Mouse (Mus musculus) CH12.LX (cell line): ENCODE results near the gene Styk1. TPM values are rescaled to one million over a fixed set of nuclear protein-coding genes. Genes with fewer than 3 reads are reported as not detected.

Source experiments
- DNase-seq: peaks from one replicate; pipeline ENCODE4 v3.0.0-alpha.2; 2013; ENCODE audit errors: extremely low read depth
- H3K27ac ChIP-seq: 2 replicates; pipeline ENCODE4 v1.5.1; 2012; ENCODE audit warnings: low read depth, mild to moderate bottlenecking, control low read depth, moderate library complexity; ENCODE audit not compliant: insufficient read depth
- H3K27me3 ChIP-seq: replicated peaks from 2 replicates; pipeline ENCODE3; 2012; ENCODE audit warnings: inconsistent platforms
- H3K36me3 ChIP-seq, 2 experiments: replicated peaks in 1 of 2; 2 replicates each; pipeline versions ENCODE3 to v1.6.1; 2012; ENCODE audit warnings: inconsistent platforms in 1 of 2, low read length in 1 of 2, mild to moderate bottlenecking in 1 of 2, mixed read lengths in 1 of 2, moderate library complexity in 1 of 2; ENCODE audit not compliant: control insufficient read depth in 1 of 2, insufficient read depth in 1 of 2
- H3K4me1 ChIP-seq, 2 experiments: 2 replicates each; pipeline ENCODE4 v1.6.1; 2012; ENCODE audit warnings: inconsistent platforms in 1 of 2, moderate library complexity in 1 of 2; ENCODE audit not compliant: insufficient read depth in 2 of 2, control insufficient read depth in 1 of 2
- H3K4me2 ChIP-seq: 2 replicates; pipeline ENCODE4 v1.6.1; 2012; ENCODE audit warnings: low read depth, mild to moderate bottlenecking, control low read depth; ENCODE audit not compliant: poor library complexity, insufficient read depth, severe bottlenecking
- H3K4me3 ChIP-seq, 3 experiments: fragments of 150-350 bp in 1 of 3; sonication (generic) in 1 of 3; replicated peaks in 1 of 3; 2 replicates each; pipeline versions ENCODE3 to v1.5.1; 2011 to 2012; ENCODE audit warnings: low read depth in 2 of 3, low read length in 2 of 3, mild to moderate bottlenecking in 2 of 3, moderate library complexity in 2 of 3, control low read depth in 1 of 3, improper control_type of control experiment in 1 of 3, inconsistent platforms in 1 of 3, mixed read lengths in 1 of 3; ENCODE audit not compliant: poor library complexity in 1 of 3
- H3K79me2 ChIP-seq: replicated peaks from 2 replicates; pipeline ENCODE4 v1.6.1; 2012; ENCODE audit warnings: mild to moderate bottlenecking, moderate library complexity; ENCODE audit not compliant: control insufficient read depth, poor library complexity, insufficient read depth, severe bottlenecking; ENCODE audit errors: extremely low read depth
- H3K9ac ChIP-seq: 2 replicates; pipeline ENCODE4 v1.6.1; 2012; ENCODE audit warnings: low read depth, mild to moderate bottlenecking, control low read depth, moderate library complexity; ENCODE audit not compliant: insufficient read depth
- H3K9me3 ChIP-seq: replicated peaks from 2 replicates; pipeline ENCODE3; 2012; ENCODE audit warnings: low read length, inconsistent platforms, mixed read lengths
- BHLHE40 ChIP-seq: IDR thresholded peaks from 2 replicates; pipeline ENCODE4 v1.6.1; 2011; ENCODE audit warnings: mild to moderate bottlenecking, low read depth, low read length, improper control_type of control experiment
- CHD1 ChIP-seq: IDR thresholded peaks from 2 replicates; pipeline ENCODE4 v1.6.1; 2012; ENCODE audit warnings: low read depth, low read length, improper control_type of control experiment, inconsistent platforms
- CTCF ChIP-seq, 2 experiments: IDR thresholded peaks in 1 of 2; conservative IDR thresholded peaks in 1 of 2; 2 replicates each; pipeline ENCODE4 v1.5.1; 2011 to 2012; ENCODE audit warnings: low read depth in 2 of 2, low read length in 2 of 2, improper control_type of control experiment in 1 of 2, inconsistent platforms in 1 of 2, mild to moderate bottlenecking in 1 of 2, moderate library complexity in 1 of 2
- ELF1 ChIP-seq: IDR thresholded peaks from 2 replicates; pipeline ENCODE4 v1.6.1; 2014; ENCODE audit warnings: low read depth, mild to moderate bottlenecking, inconsistent platforms, low read length, improper control_type of control experiment
- EP300 ChIP-seq: IDR thresholded peaks from 2 replicates; pipeline ENCODE4 v1.6.1; 2011; ENCODE audit warnings: low read length, improper control_type of control experiment
- GABPA ChIP-seq: IDR thresholded peaks from 2 replicates; pipeline ENCODE4 v1.6.1; 2012; ENCODE audit warnings: low read depth, low read length, improper control_type of control experiment, inconsistent platforms; ENCODE audit not compliant: insufficient replicate concordance
- HCFC1 ChIP-seq: IDR thresholded peaks from 2 replicates; pipeline ENCODE4 v1.6.1; 2012; ENCODE audit warnings: low read depth, mild to moderate bottlenecking, inconsistent platforms, low read length, improper control_type of control experiment
- IRF4 ChIP-seq: IDR thresholded peaks from 2 replicates; pipeline ENCODE4 v1.6.1; 2014; ENCODE audit warnings: low read depth, mild to moderate bottlenecking, inconsistent platforms, low read length, improper control_type of control experiment
- JUND ChIP-seq: conservative IDR thresholded peaks from 2 replicates; pipeline ENCODE4 v1.6.1; 2011; ENCODE audit warnings: low read depth, low read length, improper control_type of control experiment
- KAT2A ChIP-seq: IDR thresholded peaks from 2 replicates; pipeline ENCODE4 v1.6.1; 2012; ENCODE audit warnings: low read length, improper control_type of control experiment, inconsistent platforms; ENCODE audit not compliant: insufficient replicate concordance
- MAFK ChIP-seq: IDR thresholded peaks from 2 replicates; pipeline ENCODE4 v1.6.1; 2011; ENCODE audit warnings: low read length, improper control_type of control experiment; ENCODE audit not compliant: insufficient replicate concordance
- MAX ChIP-seq: IDR thresholded peaks from 2 replicates; pipeline ENCODE4 v1.6.1; 2011; ENCODE audit warnings: low read length, improper control_type of control experiment
- MEF2A ChIP-seq: IDR thresholded peaks from 2 replicates; pipeline ENCODE4 v1.6.1; 2014; ENCODE audit warnings: low read depth, mild to moderate bottlenecking, inconsistent platforms, low read length, improper control_type of control experiment, borderline replicate concordance
- MYC ChIP-seq: IDR thresholded peaks from 2 replicates; pipeline ENCODE4 v1.6.1; 2011; ENCODE audit warnings: low read depth, mild to moderate bottlenecking, improper control_type of control experiment, low read length
- NELFE ChIP-seq: IDR thresholded peaks from 2 replicates; pipeline ENCODE4 v1.6.1; 2011; ENCODE audit warnings: low read depth, low read length, improper control_type of control experiment
- PAX5 ChIP-seq: IDR thresholded peaks from 2 replicates; pipeline ENCODE4 v1.6.1; 2012; ENCODE audit warnings: low read length, inconsistent platforms, mixed read lengths
- POLR2AphosphoS2 ChIP-seq: IDR thresholded peaks from 2 replicates; pipeline ENCODE4 v1.6.1; 2011; ENCODE audit warnings: low read depth, low read length, improper control_type of control experiment
- RAD21 ChIP-seq: IDR thresholded peaks from 2 replicates; pipeline ENCODE4 v1.6.1; 2011; ENCODE audit warnings: low read depth, mild to moderate bottlenecking, low read length, improper control_type of control experiment, moderate library complexity
- RCOR1 ChIP-seq: conservative IDR thresholded peaks from 2 replicates; pipeline ENCODE4 v1.6.1; 2012; ENCODE audit warnings: low read depth, mild to moderate bottlenecking, inconsistent platforms, low read length, improper control_type of control experiment
- SIN3A ChIP-seq: IDR thresholded peaks from 2 replicates; pipeline ENCODE4 v1.6.1; 2012; ENCODE audit warnings: low read length, improper control_type of control experiment, inconsistent platforms
- TCF12 ChIP-seq: IDR thresholded peaks from 2 replicates; pipeline ENCODE4 v1.6.1; 2014; ENCODE audit warnings: low read depth, mild to moderate bottlenecking, inconsistent platforms, low read length, improper control_type of control experiment
- UBTF ChIP-seq: IDR thresholded peaks from 2 replicates; pipeline ENCODE4 v1.6.1; 2012; ENCODE audit warnings: low read depth, mild to moderate bottlenecking, inconsistent platforms, low read length, improper control_type of control experiment, moderate library complexity
- USF1 ChIP-seq: IDR thresholded peaks from 2 replicates; pipeline ENCODE4 v1.6.1; 2014; ENCODE audit warnings: low read depth, mild to moderate bottlenecking, inconsistent platforms, low read length, improper control_type of control experiment
- USF2 ChIP-seq: conservative IDR thresholded peaks from 2 replicates; pipeline ENCODE4 v1.6.1; 2011; ENCODE audit warnings: low read depth, low read length, improper control_type of control experiment
- ZC3H11A ChIP-seq: IDR thresholded peaks from 2 replicates; pipeline ENCODE4 v1.6.1; 2012; ENCODE audit warnings: low read depth, mild to moderate bottlenecking, inconsistent platforms, low read length, improper control_type of control experiment
- ZKSCAN1 ChIP-seq: IDR thresholded peaks from 2 replicates; pipeline ENCODE4 v1.6.1; 2012; ENCODE audit warnings: low read depth, inconsistent platforms, low read length, improper control_type of control experiment, borderline replicate concordance
- ZMIZ1 ChIP-seq: IDR thresholded peaks from 2 replicates; pipeline ENCODE4 v1.6.1; 2012; ENCODE audit warnings: low read depth, mild to moderate bottlenecking, inconsistent platforms, low read length, improper control_type of control experiment
- dilution Hi-C: fragments of 300-500 bp; cut with MboI; formaldehyde crosslinking; loops from 2 replicates; pipeline ENCODE4 v1.14.3; 2020; ENCODE audit warnings: low sequenced_read_pairs; ENCODE audit not compliant: extremely low pct_unique_long_range_greater_than_20kb, extremely low pct_ligation_motif_present
- in situ Hi-C: fragments of 300-500 bp; cut with MboI; formaldehyde crosslinking; loops from 3 replicates; pipeline ENCODE4 v1.14.3; 2019; ENCODE audit warnings: low sequenced_read_pairs, low pct_ligation_motif_present, low pct_unique_long_range_greater_than_20kb, mixed read lengths
- polyA plus RNA-seq: library from polyadenylated mRNA; unstranded; fragments of >175 nt; gene quantifications from 2 replicates; pipeline ENCODE4 v1.2.1, GENCODE M21; 2012; ENCODE audit warnings: low read depth; ENCODE audit not compliant: insufficient read length
- total RNA-seq, 2 experiments: library from RNA; depleted of rRNA; stranded (reverse); fragments of 300-350 nt in 1 of 2; fragments of >200 nt in 1 of 2; gene quantifications; 2 replicates each; pipeline ENCODE4 v1.2.3; 2012 to 2014

Styk1 gene
- total and polyA plus RNA-seq, 3 experiments = not detected

DNA sequence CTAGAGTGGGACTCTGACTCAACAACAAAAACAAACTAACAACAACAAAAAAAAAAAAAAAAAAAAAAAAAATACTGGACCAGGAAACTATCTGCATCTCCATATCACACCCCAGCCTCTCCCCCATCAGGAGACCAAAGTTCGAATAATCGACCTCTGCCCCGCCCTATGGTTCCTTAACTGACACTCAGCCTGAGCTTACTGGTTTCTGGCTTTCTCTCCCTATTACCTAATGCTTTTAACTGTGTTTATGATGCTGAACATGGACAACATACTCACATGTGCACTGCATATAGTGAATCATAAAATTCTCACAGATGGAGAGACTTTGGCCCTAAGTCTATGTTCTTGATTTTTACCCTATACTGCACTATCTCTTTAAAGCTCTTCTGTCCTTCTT lies 14.1 kb downstream of the Styk1 start:
- Histone ChIP-seq H3K4me1 (no peaks in the 10 kb centered on the region), H3K9me3 (no peaks in the 10 kb centered on the region), H3K36me3 (no peaks in the 10 kb centered on the region), H3K27me3 (peaks cover 22% of the 10 kb centered on the region), H3K9ac (no peak overlapping the region), H3K79me2 (no peaks in the 10 kb centered on the region), H3K4me3 (no peak overlapping the region), H3K27ac (no peak overlapping the region), H3K4me2 (no peak overlapping the region)
- in situ Hi-C loops = no loop called here
- no peak for TF ChIP-seq MAX
- TF ChIP-seq IRF4 = no peak
- no peak for TF ChIP-seq SIN3A
- no peak for TF ChIP-seq RAD21
- TF ChIP-seq POLR2AphosphoS2 = no peak
- TF ChIP-seq KAT2A = no peak
- TF ChIP-seq CHD1 = no peak
- TF ChIP-seq CTCF (conservative IDR thresholded peaks at IDR 0.05 in 1 of 2, IDR thresholded peaks at IDR 0.05 in 1 of 2; ENCODE audit: low read depth in 2 of 2, low read length in 2 of 2) = no peak
- no peak for TF ChIP-seq ZC3H11A
- no peak for TF ChIP-seq HCFC1
- TF ChIP-seq ZMIZ1 = no peak
- TF ChIP-seq ELF1 = no peak
- no peak for TF ChIP-seq BHLHE40
- no peak for TF ChIP-seq JUND
- TF ChIP-seq NELFE = no peak
- no peak for TF ChIP-seq ZKSCAN1
- no peak for TF ChIP-seq RCOR1
- no peak for DNase-seq
- dilution Hi-C loops = no loop called here

GRCm38 (mm10) chr6:131338787-131339186 lies 14.6 kb downstream of the Styk1 start:
- Histone ChIP-seq H3K9me3 (no peaks in the 10 kb centered on the region), H3K4me1 (no peaks in the 10 kb centered on the region), H3K27ac (no peak overlapping the region), H3K9ac (no peak overlapping the region), H3K36me3 (no peaks in the 10 kb centered on the region), H3K4me2 (no peak overlapping the region), H3K79me2 (no peaks in the 10 kb centered on the region), H3K27me3 (peaks cover 27% of the 10 kb centered on the region), H3K4me3 (no peak overlapping the region)
- no peak for DNase-seq
- TF ChIP-seq USF1 (no peak), ZMIZ1 (no peak), UBTF (no peak), RAD21 (no peak), KAT2A (no peak), USF2 (no peak), MAFK (no peak), MAX (no peak), MYC (no peak), MEF2A (no peak), GABPA (no peak), ZKSCAN1 (no peak), PAX5 (no peak), EP300 (no peak), POLR2AphosphoS2 (no peak), SIN3A (no peak), BHLHE40 (no peak), TCF12 (no peak)
- in situ Hi-C loops = no loop called here
- dilution Hi-C loops = no loop called here
